Mouse (Mus musculus) ES-E14 (cell line): ENCODE measurements around the gene Gsx2.

ENCODE experiments used
- HCFC1 ChIP-seq: IDR thresholded peaks from 2 replicates; pipeline ENCODE4 v1.6.1; 2012; ENCODE audit warnings: low read length, inconsistent platforms, borderline replicate concordance; ENCODE audit not compliant: insufficient read depth
- MAFK ChIP-seq: IDR thresholded peaks from 2 replicates; pipeline ENCODE4 v1.6.1; 2014; ENCODE audit warnings: mild to moderate bottlenecking, low read depth, low read length, inconsistent platforms; ENCODE audit not compliant: insufficient read depth
- ZNF384 ChIP-seq: IDR thresholded peaks from 2 replicates; pipeline ENCODE4 v1.6.1; 2012; ENCODE audit warnings: low read depth, low read length, inconsistent platforms

DNA sequence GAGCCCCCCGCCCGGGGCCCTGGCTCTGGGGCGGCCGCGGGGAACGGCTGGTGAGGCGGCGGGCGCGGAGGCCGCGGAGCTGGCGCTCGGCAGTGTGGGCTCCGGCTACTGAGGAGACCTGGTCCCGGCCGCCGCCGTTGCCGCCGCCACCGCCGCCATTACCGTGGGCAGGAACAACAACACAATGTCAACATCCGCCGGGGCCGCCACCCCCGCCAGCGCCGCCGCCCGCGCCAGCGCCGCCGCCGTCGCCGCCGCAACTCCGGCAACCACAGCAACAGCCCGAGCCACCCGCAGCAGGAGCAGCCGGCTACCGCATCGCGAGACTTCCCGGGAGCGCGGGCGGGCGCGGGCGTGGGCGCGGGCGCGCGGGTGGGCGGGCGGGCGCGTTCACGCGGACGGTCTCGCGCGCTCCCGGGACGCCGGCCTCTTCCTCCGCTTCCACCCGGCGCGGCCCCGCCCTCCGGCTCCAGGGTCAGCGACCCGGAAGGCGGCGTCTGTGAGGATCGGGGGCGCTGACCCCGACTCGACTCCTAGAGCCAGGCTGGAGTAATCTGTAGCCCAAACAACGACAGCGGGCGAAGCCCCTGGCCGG, 31.0 kb upstream of the Gsx2 start, which contains the start of gene Chic2:
- TF ChIP-seq MAFK = no peak
- no peak for TF ChIP-seq HCFC1
- TF ChIP-seq ZNF384 = no peak
